Mouse (Mus musculus) cortical plate, adult 2 months (tissue): ENCODE measurements at regions not wholly inside any gene's neighbourhood (a gene's known extent, or its start where the extent isn't known, plus 50 kb on each side); places are given as distances from the start of the nearest gene placed in this dataset.
"Not testable (repeated sequence)": the region's sequence is repeated elsewhere in the genome, so short reads cannot be mapped to it uniquely, and the experiment has no call there.

ENCODE experiments used
- H3K27ac ChIP-seq: fragments of 200-500 bp; 2 replicates; pipeline ENCODE4 v1.5.1; 2012; ENCODE audit warnings: low read length, control low read depth, inconsistent platforms; ENCODE audit not compliant: insufficient read depth
- H3K4me1 ChIP-seq: fragments of 200-500 bp; 2 replicates; pipeline ENCODE4 v1.6.1; 2011; ENCODE audit warnings: low read length; ENCODE audit not compliant: control insufficient read depth, insufficient read depth
- H3K4me3 ChIP-seq: fragments of 200-500 bp; 2 replicates; pipeline ENCODE4 v1.5.1; 2011; ENCODE audit warnings: mild to moderate bottlenecking, low read length, control low read depth; ENCODE audit not compliant: insufficient read depth
- CTCF ChIP-seq: fragments of 200-500 bp; IDR thresholded peaks from 2 replicates; pipeline ENCODE4 v1.5.1; 2011; ENCODE audit warnings: mild to moderate bottlenecking, control low read depth, low read length; ENCODE audit not compliant: insufficient read depth; ENCODE audit errors: extremely low read depth
- POLR2A ChIP-seq: fragments of 200-500 bp; IDR thresholded peaks from 2 replicates; pipeline ENCODE4 v1.6.1; 2011; ENCODE audit warnings: mild to moderate bottlenecking, low read length, control low read depth; ENCODE audit not compliant: insufficient read depth; ENCODE audit errors: extremely low read depth

DNA sequence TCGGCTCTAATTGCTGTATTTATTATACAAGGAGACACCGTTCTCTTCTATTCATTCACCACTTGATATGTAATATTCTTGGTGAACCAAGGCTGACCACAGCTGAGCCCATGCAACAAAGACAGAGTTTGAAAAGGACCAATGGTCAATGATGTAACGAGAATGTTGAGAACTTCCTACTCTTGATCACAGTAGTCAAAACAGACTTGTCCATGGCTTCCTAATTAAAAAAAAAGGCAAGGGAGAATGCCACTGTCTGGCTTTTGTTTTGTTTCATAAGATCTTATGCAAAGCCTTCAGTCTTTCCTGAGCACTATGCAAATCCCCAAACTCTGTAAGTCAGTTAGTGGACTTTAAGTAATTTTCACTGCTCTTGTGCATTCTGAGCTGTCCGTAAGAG, 279.7 kb downstream of the Tox3 start:
- H3K4me3 ChIP-seq, result no peak overlapping the region
- no peaks in the 10 kb centered on the region for H3K4me1 ChIP-seq
- no peak overlapping the region for H3K27ac ChIP-seq
- TF ChIP-seq CTCF, result no peak
- TF ChIP-seq POLR2A, result no peak

- H3K4me1 ChIP-seq, result no peaks in the 10 kb centered on the region
These were observed 283.8 kb downstream of the Tox3 start for GRCm38 (mm10) chr8:90064381-90064780.

GRCm38 (mm10) chr8:90063291-90063690, 284.9 kb downstream of the Tox3 start:
- TF ChIP-seq POLR2A (no peak), CTCF (0 out of 2 replicates have a peak, but pooled peaks have one; percentile 4)
- H3K4me3 ChIP-seq, result no peak overlapping the region
- H3K4me1 ChIP-seq, result no peaks in the 10 kb centered on the region
- H3K27ac ChIP-seq, result no peak overlapping the region

More at GRCm38 (mm10) chr8:90064381-90064780, 283.8 kb downstream of the Tox3 start:
- H3K27ac ChIP-seq, result no peak overlapping the region
- no peak for TF ChIP-seq POLR2A
- H3K4me3 ChIP-seq, result no peak overlapping the region

DNA sequence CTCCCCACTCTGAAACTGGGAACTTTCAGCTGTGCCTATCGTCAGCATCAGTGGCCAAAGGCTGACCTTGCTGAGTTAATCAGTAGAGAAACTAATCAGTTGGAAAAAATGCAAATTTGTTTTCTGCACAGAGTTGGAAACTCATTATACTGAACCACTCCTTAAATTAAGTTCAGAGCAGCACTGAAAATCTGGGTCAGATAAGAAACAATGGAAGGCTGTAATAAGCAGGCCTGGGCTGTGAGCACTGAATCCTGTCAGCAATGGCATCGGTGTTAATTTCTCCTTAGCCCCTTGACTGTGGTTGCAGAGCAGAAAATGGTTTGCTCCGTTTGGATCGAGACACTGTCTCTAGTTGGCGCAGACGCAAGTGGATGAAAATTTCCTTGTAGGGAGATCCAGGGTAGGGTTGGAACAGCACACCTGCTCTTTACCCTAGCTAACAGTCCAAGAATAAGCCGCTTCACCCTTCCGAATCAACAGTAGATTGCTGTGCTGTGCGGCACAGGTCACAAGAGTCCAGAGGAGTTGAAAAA, 289.4 kb downstream of the Tox3 start:
- H3K4me3 ChIP-seq, result no peak overlapping the region
- no peak for TF ChIP-seq POLR2A
- TF ChIP-seq CTCF, result no peak
- no peaks in the 10 kb centered on the region for H3K4me1 ChIP-seq
- no peak overlapping the region for H3K27ac ChIP-seq

- TF ChIP-seq POLR2A, result no peak
- no peak for TF ChIP-seq CTCF
- no peak overlapping the region for H3K27ac ChIP-seq
- H3K4me1 ChIP-seq, result no peaks in the 10 kb centered on the region
- no peak overlapping the region for H3K4me3 ChIP-seq
These were observed 291.8 kb downstream of the Tox3 start for GRCm38 (mm10) chr8:90056331-90056730.

DNA sequence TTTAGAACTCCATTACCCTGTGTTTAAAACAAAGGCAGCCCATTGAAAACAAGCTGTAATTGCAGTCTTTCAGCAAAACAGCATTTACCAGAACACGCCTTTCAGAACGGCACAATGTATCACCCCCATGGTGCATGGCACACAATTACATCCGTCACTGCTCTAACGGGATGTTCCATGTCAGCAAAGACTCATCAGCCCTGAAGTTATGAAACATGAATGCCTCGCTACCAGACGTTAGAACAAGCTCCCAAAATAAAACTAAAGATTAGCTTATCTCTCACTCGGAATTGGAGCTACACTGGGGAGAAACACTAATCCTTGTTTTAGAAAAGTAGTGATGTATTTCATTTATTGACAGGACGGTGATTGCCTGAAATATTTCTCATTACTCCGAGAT, 301.4 kb downstream of the Tox3 start:
- H3K27ac ChIP-seq, result no peak overlapping the region
- TF ChIP-seq CTCF (no peak), POLR2A (no peak)
- no peak overlapping the region for H3K4me3 ChIP-seq
- no peaks in the 10 kb centered on the region; the same call in 1 of the 2 replicates for H3K4me1 ChIP-seq

DNA sequence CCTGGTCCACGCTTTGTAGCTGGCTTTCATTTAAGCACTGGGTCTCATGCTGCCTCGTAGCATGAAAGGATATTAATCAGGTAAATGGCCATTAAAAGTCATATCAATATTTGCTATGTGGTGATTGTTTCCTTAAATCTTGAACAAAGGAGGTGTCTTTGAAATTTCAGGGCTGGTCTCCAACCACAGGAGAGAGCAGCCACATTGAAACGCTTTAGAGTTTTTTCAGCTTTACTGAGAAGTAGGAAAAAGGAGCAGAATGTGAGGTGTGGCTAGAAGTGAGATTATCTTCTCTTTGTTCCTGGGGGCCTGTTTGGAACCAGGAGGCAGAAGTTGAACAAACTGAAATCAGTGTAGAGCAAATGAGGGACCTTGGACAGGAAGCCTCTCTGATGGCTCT, 311.7 kb downstream of the Tox3 start:
- H3K27ac ChIP-seq, result no peak overlapping the region
- TF ChIP-seq CTCF (no peak), POLR2A (no peak)
- no peak overlapping the region for H3K4me3 ChIP-seq
- no peaks in the 10 kb centered on the region for H3K4me1 ChIP-seq

DNA sequence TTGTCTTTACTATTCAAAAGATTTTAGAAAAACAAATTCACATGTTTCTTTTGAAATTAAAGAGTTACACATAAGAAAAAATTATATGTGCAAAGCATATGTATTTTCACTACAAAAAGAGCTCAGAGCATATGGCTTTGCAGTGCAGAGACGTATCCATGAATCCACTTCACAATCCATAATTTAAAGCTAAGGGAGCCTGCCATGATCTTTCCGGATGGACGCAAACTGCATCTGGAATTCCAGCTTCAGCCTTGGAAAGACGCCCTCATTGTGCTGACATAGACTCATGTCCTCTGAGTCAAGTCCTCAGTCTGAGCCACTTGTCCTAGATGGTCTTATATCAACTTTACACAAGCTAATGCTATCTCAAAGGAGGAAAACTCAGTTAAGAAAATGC, 315.6 kb downstream of the Tox3 start:
- TF ChIP-seq CTCF (no peak), POLR2A (no peak)
- no peak overlapping the region for H3K27ac ChIP-seq
- H3K4me1 ChIP-seq, result no peaks in the 10 kb centered on the region

DNA sequence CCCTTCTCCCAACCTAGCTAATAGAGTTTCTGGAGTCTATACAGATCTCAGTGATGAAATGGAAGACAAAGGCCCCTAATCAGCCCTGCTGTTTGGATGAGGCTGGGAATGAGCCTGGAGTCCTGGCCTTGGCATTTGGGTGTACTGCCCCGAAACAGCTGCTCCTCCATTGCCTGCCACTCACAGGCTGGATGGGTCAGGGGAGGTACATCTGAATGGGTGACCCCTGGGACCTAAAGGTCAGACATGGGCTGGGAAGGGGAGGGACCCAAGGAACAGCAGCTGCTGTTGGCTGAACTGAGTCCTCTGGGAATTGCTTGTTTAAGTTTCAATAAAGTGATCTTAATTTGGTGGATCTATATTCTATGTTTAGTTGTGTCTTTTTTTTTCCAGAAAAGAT, 316.9 kb downstream of the Tox3 start:
- Histone ChIP-seq H3K4me1 (no peaks in the 10 kb centered on the region), H3K27ac (no peak overlapping the region), H3K4me3 (no peak overlapping the region)
- TF ChIP-seq POLR2A, result no peak
- TF ChIP-seq CTCF, result no peak

More for the DNA sequence above, 315.6 kb downstream of the Tox3 start:
- no peak overlapping the region for H3K4me3 ChIP-seq

DNA sequence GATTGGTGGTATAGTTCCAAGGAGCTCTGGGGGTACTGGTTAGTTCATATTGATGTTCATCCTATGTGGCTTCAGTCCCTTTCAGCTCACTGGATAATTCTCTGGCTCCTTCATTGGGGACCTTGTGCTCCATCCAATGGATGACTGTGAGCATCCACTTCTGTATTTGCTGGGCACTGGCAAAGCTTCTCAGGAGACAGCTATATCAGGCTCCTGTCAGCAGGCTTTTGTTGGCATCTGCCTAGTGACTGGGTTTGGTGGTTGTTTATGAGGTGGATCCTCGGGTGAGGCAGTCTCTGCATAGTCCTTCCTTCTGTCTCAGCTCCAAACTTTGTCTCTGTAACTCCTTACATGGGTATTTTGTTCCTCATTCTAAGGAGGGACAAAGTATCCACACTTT, 330.2 kb downstream of the Tox3 start:
- H3K4me1 ChIP-seq, H3K4me3 ChIP-seq, H3K27ac ChIP-seq: not testable (repeated sequence)

GRCm38 (mm10) chr8:90013755-90014154, 334.4 kb downstream of the Tox3 start:
- Histone ChIP-seq H3K4me1 (no peaks in the 10 kb centered on the region), H3K27ac (no peak overlapping the region), H3K4me3 (no peak overlapping the region)

More at GRCm38 (mm10) chr8:90013755-90014154, 334.4 kb downstream of the Tox3 start:
- TF ChIP-seq CTCF, result no peak
- TF ChIP-seq POLR2A, result no peak
